Mouse (Mus musculus): ENCODE measurements at regions not wholly inside any gene's neighbourhood (a gene's known extent, or its start where the extent isn't known, plus 50 kb on each side); places are given as distances from the start of the nearest gene placed in this dataset.
A peak's percentile ranks its signal among the peaks of the same experiment; 100 is the strongest.

- DNase-seq (ENCODE audit: low read depth, low spot score): no peak
These were observed 491.6 kb upstream of the Igfbp3 start for GRCm38 (mm10) chr11:7705312-7705764.

- DNase-seq (ENCODE audit: low read depth, low spot score): no peak
These were observed 483.9 kb upstream of the Igfbp3 start for GRCm38 (mm10) chr11:7697591-7697990.

GRCm38 (mm10) chr11:7689701-7690100 lies 476.0 kb upstream of the Igfbp3 start:
- DNase-seq (ENCODE audit: low read depth, low spot score): peak; percentile 89

- DNase-seq (ENCODE audit: low read depth, low spot score): no peak
These were observed 459.1 kb upstream of the Igfbp3 start for GRCm38 (mm10) chr11:7672821-7673220.

GRCm38 (mm10) chr11:7630637-7631036 lies 416.9 kb upstream of the Igfbp3 start:
- no peak for DNase-seq (ENCODE audit: low read depth, low spot score)

GRCm38 (mm10) chr11:7625256-7625655 lies 411.5 kb upstream of the Igfbp3 start:
- no peak for DNase-seq (ENCODE audit: low read depth, low spot score)

- no peak for DNase-seq (ENCODE audit: low read depth, low spot score)
These were observed 406.6 kb upstream of the Igfbp3 start for GRCm38 (mm10) chr11:7620320-7620719.

- DNase-seq (ENCODE audit: low read depth, low spot score): no peak
These were observed 397.0 kb upstream of the Igfbp3 start for GRCm38 (mm10) chr11:7610752-7611151.

GRCm38 (mm10) chr11:7609921-7610320 lies 396.2 kb upstream of the Igfbp3 start:
- DNase-seq (ENCODE audit: low read depth, low spot score): no peak

- DNase-seq (ENCODE audit: low read depth, low spot score): no peak
These were observed 392.9 kb upstream of the Igfbp3 start for GRCm38 (mm10) chr11:7606652-7607051.

GRCm38 (mm10) chr11:7592010-7592409 lies 378.3 kb upstream of the Igfbp3 start:
- no peak for DNase-seq (ENCODE audit: low read depth, low spot score)

GRCm38 (mm10) chr11:7583296-7583695 lies 369.6 kb upstream of the Igfbp3 start:
- DNase-seq (ENCODE audit: low read depth, low spot score): no peak

GRCm38 (mm10) chr11:7568484-7568883 lies 354.8 kb upstream of the Igfbp3 start:
- DNase-seq (ENCODE audit: low read depth, low spot score): peak; percentile 10

GRCm38 (mm10) chr11:7562029-7562428 lies 348.3 kb upstream of the Igfbp3 start:
- DNase-seq (ENCODE audit: low read depth, low spot score): no peak

GRCm38 (mm10) chr11:7561437-7561836 lies 347.7 kb upstream of the Igfbp3 start:
- peak; percentile 9 for DNase-seq (ENCODE audit: low read depth, low spot score)

GRCm38 (mm10) chr11:7555613-7556274 lies 342.0 kb upstream of the Igfbp3 start:
- DNase-seq (ENCODE audit: low read depth, low spot score): no peak

GRCm38 (mm10) chr11:7552154-7552553 lies 338.4 kb upstream of the Igfbp3 start:
- no peak for DNase-seq (ENCODE audit: low read depth, low spot score)

GRCm38 (mm10) chr11:7547796-7548195 lies 334.1 kb upstream of the Igfbp3 start:
- no peak for DNase-seq (ENCODE audit: low read depth, low spot score)

- no peak for DNase-seq (ENCODE audit: low read depth, low spot score)
These were observed 331.9 kb upstream of the Igfbp3 start for GRCm38 (mm10) chr11:7545621-7546020.

GRCm38 (mm10) chr11:7534590-7534989 lies 320.9 kb upstream of the Igfbp3 start:
- peak; percentile 31 for DNase-seq (ENCODE audit: low read depth, low spot score)

- peak; percentile 88 for DNase-seq (ENCODE audit: low read depth, low spot score)
These were observed 319.6 kb upstream of the Igfbp3 start for GRCm38 (mm10) chr11:7533327-7533726.

- DNase-seq (ENCODE audit: low read depth, low spot score): peak; percentile 17
These were observed 318.1 kb upstream of the Igfbp3 start for GRCm38 (mm10) chr11:7531847-7532246.

GRCm38 (mm10) chr11:7530482-7531148 lies 316.9 kb upstream of the Igfbp3 start:
- no peak for DNase-seq (ENCODE audit: low read depth, low spot score)

Data from R1 (cell line).